Mouse (Mus musculus) bone marrow macrophage, adult 2 months (primary cell): ENCODE data around the gene St6galnac5.

ENCODE experiments used
- CTCF ChIP-seq: IDR thresholded peaks from 2 replicates; pipeline ENCODE4 v1.5.1; 2012; ENCODE audit warnings: low read depth, mild to moderate bottlenecking, low read length, moderate library complexity
- POLR2A ChIP-seq: IDR thresholded peaks from 2 replicates; pipeline ENCODE4 v1.6.1; 2012; ENCODE audit warnings: mild to moderate bottlenecking, low read depth, low read length, borderline replicate concordance

DNA sequence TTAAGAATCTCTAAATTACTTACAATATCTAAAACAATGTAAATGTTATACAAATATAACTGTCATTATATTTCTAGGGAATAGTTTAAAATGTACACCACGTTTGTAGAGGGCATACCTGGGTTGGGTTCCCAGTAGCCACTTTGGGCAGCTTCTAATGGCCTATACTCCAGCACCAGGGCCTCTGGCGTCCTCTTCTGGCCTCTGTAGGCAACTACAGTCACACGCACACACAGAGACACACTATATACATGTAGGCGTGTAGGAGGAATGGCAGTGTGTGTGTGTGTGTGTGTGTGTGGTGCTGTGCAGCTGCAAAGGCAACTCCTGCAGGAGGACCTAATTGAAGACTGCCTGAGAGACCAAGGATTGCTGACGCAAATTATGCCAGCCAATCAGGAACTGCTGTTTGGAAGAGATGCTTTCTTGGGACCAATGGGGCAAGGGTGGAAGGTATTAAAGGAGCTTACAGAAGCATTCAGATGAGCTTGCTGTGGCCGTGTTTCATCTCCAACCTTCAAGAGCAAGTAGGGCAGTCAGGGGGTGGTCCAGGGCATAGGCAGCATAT, 106.2 kb downstream of the St6galnac5 start:
- TF ChIP-seq CTCF = no peak
- TF ChIP-seq POLR2A = no peak
